ENCODE assay signal across 22 mouse cellular contexts in genomic region chr17:3598393-3598792, GRCm38 (mm10).
"Had no signal": no experiment of that assay in that cellular context is flagged by ENCODE, and none has a peak within 500 bp of the region (broad histone marks: within the 10 kb centered on the region; RNA-seq: fewer than 3 reads in every experiment).

No protein-coding gene starts in this region.

- H3K4me1 ChIP-seq: heart, embryonic 13.5 days; heart, embryonic 15.5 days; hindbrain, embryonic 15.5 days had no signal

- H3K27me3 ChIP-seq: heart, embryonic 13.5 days; heart, embryonic 15.5 days; hindbrain, embryonic 13.5 days; hindbrain, embryonic 15.5 days; kidney, embryonic 15.5 days had no signal

- H3K36me3 ChIP-seq: heart, embryonic 13.5 days; heart, embryonic 15.5 days; hindbrain, embryonic 13.5 days; hindbrain, embryonic 15.5 days; kidney, embryonic 15.5 days had no signal

- H3K4me2 ChIP-seq: heart, embryonic 11.5 days; heart, embryonic 13.5 days; heart, embryonic 15.5 days; hindbrain, embryonic 13.5 days; hindbrain, embryonic 15.5 days; kidney, embryonic 15.5 days had no signal

- H3K9me3 ChIP-seq: heart, embryonic 13.5 days; heart, embryonic 15.5 days; hindbrain, embryonic 13.5 days; hindbrain, embryonic 15.5 days; kidney, embryonic 15.5 days had no signal

- H3K4me3 ChIP-seq: heart, adult 2 months; heart, embryonic 13.5 days; heart, embryonic 15.5 days; hindbrain, embryonic 13.5 days; hindbrain, embryonic 15.5 days; kidney, embryonic 15.5 days had no signal

- H3K9ac ChIP-seq: forebrain, postnatal 0 days; heart, embryonic 13.5 days; heart, embryonic 15.5 days; hindbrain, embryonic 13.5 days; hindbrain, embryonic 15.5 days; kidney, embryonic 15.5 days had no signal

- H3K27ac ChIP-seq: heart, adult 2 months; heart, embryonic 13.5 days; heart, embryonic 15.5 days; hindbrain, embryonic 13.5 days; hindbrain, embryonic 15.5 days; hindbrain, postnatal 0 days; kidney, embryonic 15.5 days; kidney, postnatal 0 days had no signal

- ATAC-seq: forebrain, postnatal 0 days; intestine, embryonic 16.5 days had no signal

- DNase-seq: forebrain, postnatal 0 days; gastrocnemius, postnatal 14 days; gastrocnemius, postnatal 36 days; heart, adult 11 months; heart, adult 2 months; heart, postnatal 14 days; heart, postnatal 36 days; kidney, adult 11 months; kidney, postnatal 14 days; kidney, postnatal 36 days; layer of hippocampus, adult 9-11 months; layer of hippocampus, postnatal 36 days; liver had no signal
